Mouse (Mus musculus) layer of hippocampus, adult 18-20 months (tissue): ENCODE measurements around the gene Prss35. TPM values are rescaled to one million over a fixed set of nuclear protein-coding genes. Genes with fewer than 3 reads are reported as not detected.

Experiments
- DNase-seq, 2 experiments: peaks; one replicate each; pipeline ENCODE4 v3.0.0; 2022; ENCODE audit warnings: low spot score in 2 of 2
- long read RNA-seq: library from polyadenylated mRNA; stranded (forward); transcript quantifications from one replicate; pipeline ENCODE4 v2.0.0, GENCODE M21; 2021
- total RNA-seq, 2 experiments: library from RNA; stranded (reverse); gene quantifications; 2 replicates each; pipeline ENCODE4 v1.2.3; 2021

Gene Prss35
- 1 to 10 TPM; 4.9 to 5.0 TPM for total RNA-seq
- long read RNA-seq, partial matches to known transcripts: 0 of 9 reads
- long read RNA-seq, other reads (novel, unspliced or antisense): 8 of 9 reads

- no peak for DNase-seq
Measured at GRCm38 (mm10) chr9:86742959-86743911, at the start of gene Prss35. Gene Prss35 (plus strand): TSS chr9:86743649.

- no peak for DNase-seq
Measured at GRCm38 (mm10) chr9:86693935-86694334, 49.5 kb upstream of the Prss35 start.

- no peak for DNase-seq
Measured at GRCm38 (mm10) chr9:86694644-86695043, 48.8 kb upstream of the Prss35 start.

DNA sequence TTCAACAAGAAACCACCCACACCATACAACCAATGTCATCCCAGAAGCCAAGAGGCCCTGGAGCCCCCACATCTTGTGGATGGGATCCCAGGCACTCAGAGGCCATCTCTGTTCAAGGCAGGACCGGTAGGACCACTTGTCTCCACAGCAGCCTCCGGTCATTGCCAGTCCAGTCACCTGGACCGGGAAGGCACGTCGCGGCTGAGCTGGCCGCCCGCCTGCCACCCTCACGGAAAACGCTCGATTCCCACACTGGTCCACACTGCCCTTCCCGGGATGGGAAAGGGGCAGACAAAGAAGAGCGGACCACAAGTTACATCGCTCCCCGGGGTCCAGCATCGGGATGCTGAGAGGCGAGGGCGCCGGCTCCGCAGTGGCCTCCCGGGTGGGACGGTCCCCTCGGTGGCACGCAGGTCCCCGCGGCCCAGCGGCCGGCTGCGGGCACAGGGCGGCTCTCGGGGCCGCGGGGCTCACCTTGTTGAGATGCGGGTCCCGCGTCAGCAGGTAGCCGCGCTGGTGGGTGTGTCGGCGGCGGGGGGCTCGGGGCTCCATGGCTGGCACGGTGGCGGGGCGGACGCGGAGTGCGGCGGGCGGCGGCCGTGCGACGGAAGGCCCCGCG, 48.1 kb upstream of the Prss35 start:
- peak in 1 of 2 experiments; percentile 19 for DNase-seq

GRCm38 (mm10) chr9:86695818-86696261, 47.6 kb upstream of the Prss35 start, which contains the start of gene Me1:
Gene Me1 (minus strand): TSS chr9:86695953.
- DNase-seq: peak in 1 of 2 experiments; percentile 21

DNA sequence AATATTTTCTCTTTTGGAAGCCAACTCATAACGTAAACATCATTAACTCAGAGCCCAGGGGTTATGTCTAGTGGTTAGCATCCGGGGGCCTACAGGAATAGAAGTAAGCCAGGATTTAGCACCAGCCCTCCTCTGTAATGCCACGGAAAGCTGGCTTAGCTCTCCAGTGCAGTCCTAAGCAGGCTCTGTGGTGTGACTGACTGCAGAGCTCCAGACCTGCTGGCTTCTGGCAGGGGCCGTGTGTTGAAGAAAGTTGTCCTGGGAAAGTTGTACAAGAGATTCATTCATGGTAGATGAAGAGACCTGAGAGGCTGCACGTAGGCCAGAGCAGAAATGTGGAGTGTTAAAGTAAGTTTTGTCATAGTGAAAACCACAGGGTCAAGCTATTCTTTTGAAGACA, 42.2 kb upstream of the Prss35 start:
- no peak for DNase-seq

DNA sequence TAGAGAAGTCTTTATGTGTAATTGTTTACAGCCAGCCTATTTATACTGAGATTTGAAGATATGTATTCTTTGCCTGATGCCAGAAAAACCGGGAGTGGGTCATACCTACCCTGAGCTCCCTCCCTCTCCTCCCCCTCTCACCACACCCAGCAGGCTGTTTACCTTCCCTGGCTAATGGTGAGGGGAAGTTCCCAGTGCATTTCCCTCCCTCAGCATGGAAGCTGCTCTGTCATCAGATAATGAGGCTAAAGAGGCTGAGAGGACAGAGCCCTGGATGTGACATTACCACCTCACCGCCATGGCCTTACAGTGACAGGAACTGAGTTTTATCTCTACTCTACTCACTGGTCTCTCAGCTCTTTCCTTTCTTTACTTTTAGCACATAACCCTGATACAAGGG, 41.6 kb upstream of the Prss35 start:
- no peak for DNase-seq

GRCm38 (mm10) chr9:86707431-86707830, 36.0 kb upstream of the Prss35 start:
- no peak for DNase-seq

GRCm38 (mm10) chr9:86708921-86709320, 34.5 kb upstream of the Prss35 start:
- DNase-seq: no peak

GRCm38 (mm10) chr9:86710091-86710634, 33.3 kb upstream of the Prss35 start:
- no peak for DNase-seq

- DNase-seq: peak in 1 of 2 experiments; percentile 51
Measured at GRCm38 (mm10) chr9:86712648-86713047, 30.8 kb upstream of the Prss35 start.

DNA sequence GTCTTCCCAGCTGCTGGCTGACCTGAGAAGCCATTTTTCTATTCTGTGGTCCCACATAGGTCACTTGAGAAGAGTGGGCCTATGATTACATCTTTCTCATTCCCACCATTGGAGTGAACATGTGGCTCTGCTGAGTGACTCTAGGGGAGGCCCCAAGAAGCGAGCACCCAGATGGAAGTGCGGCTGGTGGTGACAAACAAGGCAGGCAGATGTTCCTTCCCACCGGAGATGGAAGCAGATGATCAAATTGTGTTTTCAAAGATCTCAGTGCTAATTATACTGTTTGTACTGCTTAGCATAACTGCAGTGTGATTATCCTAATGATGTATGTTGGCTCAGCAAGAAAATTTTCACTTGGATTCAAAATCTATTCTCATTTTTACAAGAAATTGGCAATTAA, 29.4 kb upstream of the Prss35 start:
- peak; percentile 43 to 53 for DNase-seq

DNA sequence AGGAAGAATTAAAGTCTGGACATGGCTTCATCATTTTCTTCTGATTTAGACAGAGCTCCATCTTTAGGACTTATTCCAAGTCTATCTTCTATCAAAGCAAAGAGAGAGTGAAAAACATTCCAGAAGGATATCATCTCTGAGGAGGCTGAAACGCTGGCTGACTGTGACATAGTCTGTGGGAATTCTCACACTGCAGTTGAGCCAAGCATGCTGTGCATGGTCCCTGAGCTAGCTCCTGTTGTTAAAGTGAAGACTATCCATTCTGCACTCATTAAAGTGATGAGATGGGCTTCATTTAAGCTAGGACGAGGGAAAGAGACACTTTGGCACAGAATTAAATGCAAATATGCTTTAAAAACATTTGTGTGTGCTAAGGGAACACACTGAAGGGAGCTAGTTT, 26.9 kb upstream of the Prss35 start:
- no peak for DNase-seq

DNA sequence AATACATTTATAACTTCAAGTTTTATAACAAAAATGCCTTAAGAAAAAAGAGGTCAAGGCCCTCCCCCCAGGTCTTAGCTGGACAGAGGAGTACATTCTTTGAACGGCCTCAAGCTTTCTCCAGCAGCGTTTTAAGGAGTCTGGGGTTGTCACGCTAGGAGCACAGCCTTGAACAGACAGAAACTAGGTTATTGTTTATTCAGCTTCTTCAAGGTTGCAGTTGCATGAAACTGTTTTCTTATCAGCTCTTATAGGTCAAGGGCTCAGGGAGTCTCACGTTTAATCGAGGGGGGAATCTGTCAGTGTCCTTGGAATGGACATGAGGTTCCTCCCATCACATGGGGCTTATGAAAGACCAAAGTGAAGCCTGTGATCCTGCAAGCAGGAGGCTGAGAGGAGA, 26.3 kb upstream of the Prss35 start:
- DNase-seq: no peak

- DNase-seq: no peak
Measured at GRCm38 (mm10) chr9:86720227-86720626, 23.2 kb upstream of the Prss35 start.

DNA sequence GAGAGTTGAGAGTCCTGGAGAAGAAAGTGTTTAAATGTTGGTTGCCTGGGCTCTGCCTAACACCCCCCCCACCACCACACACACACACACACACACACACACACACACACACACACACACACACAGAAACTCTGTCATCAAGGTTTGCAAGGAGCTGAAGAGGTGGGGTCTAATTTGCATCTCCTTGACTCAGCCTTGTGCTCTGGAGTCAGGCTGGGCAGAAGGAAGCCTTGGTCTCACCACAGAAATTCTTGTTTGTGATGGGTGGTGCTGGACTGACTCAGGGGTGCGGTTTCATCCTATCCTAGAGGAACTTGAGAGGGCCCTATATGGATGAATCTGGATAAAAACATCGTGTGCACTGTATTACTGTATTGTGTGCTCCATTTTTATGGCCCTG, 22.7 kb upstream of the Prss35 start:
- no peak for DNase-seq

DNA sequence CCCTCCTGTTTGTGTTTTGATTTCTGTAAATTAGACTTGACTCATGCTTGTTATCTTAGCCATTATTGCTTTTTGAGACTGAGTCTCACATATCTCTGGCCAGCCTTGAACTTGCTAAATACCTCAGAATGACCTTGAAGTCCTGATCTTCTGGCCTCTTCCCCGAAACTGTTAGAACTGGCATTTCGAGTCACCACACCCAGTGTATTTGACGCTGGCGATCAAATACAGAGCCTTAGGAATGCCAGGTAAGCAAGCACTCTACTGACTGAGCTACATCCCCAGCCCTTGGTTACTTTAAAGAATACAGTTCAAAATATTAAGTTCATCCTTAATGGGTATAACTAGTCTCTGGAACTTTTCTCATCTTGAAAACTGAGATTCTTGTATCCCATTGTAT, 18.4 kb upstream of the Prss35 start:
- no peak for DNase-seq

GRCm38 (mm10) chr9:86725604-86726380, 17.7 kb upstream of the Prss35 start:
- DNase-seq: no peak

DNA sequence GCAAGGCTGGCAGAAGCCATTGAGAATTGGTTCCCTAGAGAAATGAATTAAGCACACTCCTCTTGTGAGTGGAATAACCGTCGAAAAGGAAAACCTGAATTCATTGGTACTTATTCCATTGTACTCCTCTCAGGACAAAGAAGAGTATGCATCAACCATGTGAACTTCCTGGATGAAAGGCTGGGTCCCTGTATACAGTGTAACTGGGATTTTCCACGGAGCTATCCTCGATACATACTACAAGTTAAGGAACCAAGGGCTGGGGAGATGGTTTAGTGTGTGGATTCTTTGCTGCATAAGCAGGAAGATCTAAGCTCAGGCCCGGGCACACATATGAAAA, 17.1 kb upstream of the Prss35 start:
- DNase-seq: no peak

GRCm38 (mm10) chr9:86728214-86728814, 15.1 kb upstream of the Prss35 start:
- DNase-seq: no peak

- DNase-seq: no peak
Measured at GRCm38 (mm10) chr9:86729084-86729483, 14.4 kb upstream of the Prss35 start.
